Mouse (Mus musculus) splenic B cell, adult 2 months (primary cell): ENCODE results near the gene Hmgb1.

ENCODE experiments used
- DNase-seq: peaks from one replicate; pipeline ENCODE4 v3.0.0-alpha.2; 2011; ENCODE audit warnings: low read depth, low spot score
- H3K27me3 ChIP-seq: 2 replicates; pipeline ENCODE4 v1.6.1; 2012; ENCODE audit warnings: mild to moderate bottlenecking, low read length, moderate library complexity, mixed read lengths; ENCODE audit not compliant: control insufficient read depth, poor library complexity, insufficient read depth, severe bottlenecking
- H3K36me3 ChIP-seq: 2 replicates; pipeline ENCODE4 v1.6.1; 2012; ENCODE audit warnings: mild to moderate bottlenecking, low read length, moderate library complexity, mixed read lengths; ENCODE audit not compliant: control insufficient read depth, poor library complexity, insufficient read depth, severe bottlenecking

Gene Hmgb1

DNA sequence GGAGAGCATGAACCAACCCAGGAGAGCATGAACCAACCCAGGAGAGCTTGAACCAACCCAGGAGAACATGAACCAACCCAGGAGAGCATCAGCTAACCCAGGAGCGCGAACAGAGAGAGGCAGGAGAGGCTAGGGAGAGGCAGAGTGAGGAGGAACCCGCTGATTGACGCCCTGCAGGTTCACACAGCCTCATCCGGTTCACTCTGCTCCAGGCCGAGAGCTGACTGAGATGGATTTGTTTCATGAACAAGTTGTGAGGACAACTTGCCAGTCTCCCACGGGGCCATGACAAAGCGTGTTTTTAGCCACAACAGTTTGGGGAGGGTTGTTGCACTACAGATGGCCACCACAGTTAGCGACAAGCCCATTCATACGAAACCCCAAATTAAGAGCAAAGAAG is 12.0 kb downstream of the Hmgb1 start:
- Histone ChIP-seq H3K27me3 (no peaks in the 10 kb centered on the region), H3K36me3 (no peaks in the 10 kb centered on the region)
- no peak for DNase-seq

DNA sequence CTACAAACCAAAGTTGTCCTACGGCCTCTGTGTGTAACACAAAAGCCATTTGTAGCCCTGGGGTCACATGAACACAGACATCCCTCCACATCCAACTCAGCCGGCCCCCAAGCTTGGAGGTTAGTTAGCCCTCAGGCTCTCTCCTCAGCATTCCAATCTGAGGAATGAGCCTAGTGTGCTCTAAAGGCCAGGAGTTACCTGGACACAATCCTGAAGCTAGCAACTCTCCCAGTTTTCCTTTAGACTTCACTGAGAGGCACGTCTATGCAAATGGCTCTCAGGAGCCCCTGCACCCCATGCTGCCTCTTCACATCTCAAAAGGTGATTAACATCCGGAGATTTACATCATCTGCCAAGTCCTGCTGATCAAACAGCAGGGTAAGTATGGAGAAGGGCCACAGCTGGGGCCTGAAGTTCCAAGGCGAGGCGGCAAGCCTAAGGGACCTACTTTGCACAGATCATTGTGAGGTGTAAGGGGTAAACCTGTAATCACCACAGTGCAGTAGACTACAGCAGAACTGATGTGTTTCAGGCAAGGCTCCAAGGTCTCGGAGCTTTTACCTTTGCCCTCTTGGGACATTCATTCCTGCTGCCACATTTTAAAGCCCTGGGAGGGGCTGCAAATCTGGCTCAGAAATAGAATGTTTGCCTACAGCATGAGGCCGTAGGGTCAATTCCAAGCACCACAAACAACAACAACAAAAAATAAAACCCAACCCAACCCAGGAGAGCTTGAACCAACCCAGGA is 13.3 kb downstream of the Hmgb1 start:
- no peak for DNase-seq
- H3K27me3 ChIP-seq = no peaks in the 10 kb centered on the region
- no peaks in the 10 kb centered on the region for H3K36me3 ChIP-seq

DNA sequence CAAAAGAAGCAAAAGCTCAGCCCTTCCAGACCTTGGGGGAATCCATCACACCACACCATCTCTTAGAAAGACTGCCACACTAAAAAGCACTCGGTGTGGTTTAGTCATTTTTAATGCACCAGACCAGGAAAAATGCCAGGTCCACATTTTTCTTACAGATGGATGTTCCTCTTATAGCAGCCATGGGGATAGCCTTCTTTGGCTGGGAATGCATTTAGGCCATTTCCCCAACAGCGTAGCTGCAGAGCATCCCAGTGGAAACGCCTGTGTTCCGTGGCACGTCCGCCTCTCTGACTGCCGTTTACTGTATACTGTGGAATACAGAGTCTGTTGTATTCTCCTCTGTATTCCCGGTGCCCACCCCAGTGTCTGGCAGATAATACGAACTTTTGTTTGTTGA is 15.5 kb downstream of the Hmgb1 start:
- no peak for DNase-seq
- H3K36me3 ChIP-seq = no peaks in the 10 kb centered on the region
- H3K27me3 ChIP-seq = no peaks in the 10 kb centered on the region

- H3K27me3 ChIP-seq = no peaks in the 10 kb centered on the region
- no peak for DNase-seq
Measured at GRCm38 (mm10) chr5:149168051-149168450, 16.2 kb downstream of the Hmgb1 start.

GRCm38 (mm10) chr5:149166011-149166410 is 18.3 kb downstream of the Hmgb1 start:
- no peak for DNase-seq
- Histone ChIP-seq H3K36me3 (no peaks in the 10 kb centered on the region), H3K27me3 (no peaks in the 10 kb centered on the region)

More at GRCm38 (mm10) chr5:149168051-149168450, 16.2 kb downstream of the Hmgb1 start:
- no peaks in the 10 kb centered on the region for H3K36me3 ChIP-seq

DNA sequence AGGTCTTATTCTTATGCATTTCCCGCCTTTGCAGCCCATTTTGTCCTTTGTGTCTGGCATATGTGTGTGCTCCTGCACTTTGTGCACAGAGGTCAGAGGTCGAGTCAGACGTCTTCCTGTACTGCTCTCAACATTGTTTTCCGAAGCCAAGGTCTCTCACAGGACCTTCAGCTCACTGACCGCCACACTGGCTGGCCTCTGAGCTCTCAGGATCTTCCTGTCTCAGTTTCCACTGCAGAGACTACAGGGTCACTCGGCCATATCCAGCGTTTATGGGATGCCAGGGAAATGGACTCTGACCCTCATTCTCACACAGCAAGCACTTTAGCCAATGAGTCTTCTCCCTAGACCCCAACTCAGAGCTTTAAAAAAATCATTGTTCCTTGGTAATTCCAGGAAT is 19.4 kb downstream of the Hmgb1 start:
- Histone ChIP-seq H3K36me3 (no peaks in the 10 kb centered on the region), H3K27me3 (no peaks in the 10 kb centered on the region)
- no peak for DNase-seq

DNA sequence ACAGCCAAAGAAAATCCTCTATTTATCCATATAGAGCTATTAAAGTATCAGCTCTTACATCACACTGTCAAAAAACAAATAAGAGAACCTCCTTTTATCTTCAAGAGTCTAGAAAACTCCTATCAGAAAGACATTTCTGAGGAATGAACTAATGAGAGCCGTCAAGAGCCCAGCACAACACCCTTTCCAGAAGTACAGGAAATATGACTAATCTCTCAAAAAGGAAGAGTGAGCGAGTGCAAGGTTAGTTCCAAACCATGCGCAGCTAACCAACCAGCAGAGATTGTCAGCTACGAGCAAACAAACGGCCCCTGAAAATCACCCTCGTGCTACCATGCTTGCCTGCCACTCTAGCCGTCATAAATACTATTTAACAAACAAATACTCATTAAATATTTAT is 21.4 kb downstream of the Hmgb1 start:
- Histone ChIP-seq H3K36me3 (no peaks in the 10 kb centered on the region), H3K27me3 (no peaks in the 10 kb centered on the region)
- no peak for DNase-seq

GRCm38 (mm10) chr5:149160469-149160868 is 23.8 kb downstream of the Hmgb1 start:
- no peak for DNase-seq
- H3K27me3 ChIP-seq = no peaks in the 10 kb centered on the region
- no peaks in the 10 kb centered on the region for H3K36me3 ChIP-seq

DNA sequence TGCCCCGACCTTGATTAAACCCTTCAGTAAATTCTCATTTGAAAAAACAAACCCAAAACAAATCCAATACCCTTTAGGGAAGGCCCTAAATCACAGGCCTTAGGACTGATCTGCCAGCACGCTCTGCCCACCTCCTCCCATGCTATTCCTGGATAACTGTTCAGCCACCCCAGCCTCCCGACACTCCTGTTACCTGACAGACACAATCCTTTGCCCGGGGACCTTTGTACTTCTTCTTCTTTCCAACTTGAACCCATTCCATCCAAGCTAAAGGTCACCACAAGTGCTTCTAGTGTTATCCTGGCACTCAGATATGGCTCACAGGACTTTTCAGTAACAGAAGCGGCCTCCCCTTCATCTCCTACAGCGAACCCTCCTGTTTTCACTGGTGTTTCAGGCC is 25.3 kb downstream of the Hmgb1 start:
- no peaks in the 10 kb centered on the region for H3K36me3 ChIP-seq
- no peaks in the 10 kb centered on the region for H3K27me3 ChIP-seq
- DNase-seq = no peak

DNA sequence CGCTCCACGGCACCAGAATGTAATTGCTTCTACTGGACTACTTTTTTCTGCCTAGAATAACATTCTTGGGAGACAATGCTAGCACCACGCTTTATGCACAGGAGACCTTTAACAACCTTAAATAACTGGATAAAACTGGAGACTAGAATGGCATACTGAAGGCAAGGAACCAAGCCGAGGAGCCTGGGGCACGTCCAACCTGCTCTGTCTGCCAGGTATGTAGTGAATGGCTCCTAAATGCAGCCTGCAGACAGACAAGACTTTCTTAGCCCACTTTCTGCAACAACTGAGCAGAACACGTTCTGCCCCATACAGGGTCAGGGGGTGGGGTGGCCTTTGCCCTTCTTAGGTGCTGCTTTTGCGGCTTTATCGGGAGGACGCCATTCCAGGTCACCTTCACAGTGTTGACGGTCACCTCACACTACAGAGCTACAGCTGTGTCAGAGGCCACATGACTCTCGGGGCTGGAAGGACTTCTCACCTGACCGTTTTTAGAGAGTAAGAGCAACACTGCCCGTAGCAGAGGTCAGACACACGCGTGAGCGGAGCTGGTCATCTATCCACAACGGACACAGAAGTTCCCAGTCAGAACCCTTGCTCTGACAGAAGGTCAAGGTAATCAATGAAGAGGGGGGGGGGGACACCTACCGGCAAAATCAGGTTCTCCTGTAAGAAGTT is 27.3 kb downstream of the Hmgb1 start:
- no peak for DNase-seq
- Histone ChIP-seq H3K36me3 (no peaks in the 10 kb centered on the region), H3K27me3 (no peaks in the 10 kb centered on the region)

- no peaks in the 10 kb centered on the region for H3K27me3 ChIP-seq
- no peaks in the 10 kb centered on the region for H3K36me3 ChIP-seq
- DNase-seq = no peak
Measured at GRCm38 (mm10) chr5:149152774-149153155, 31.5 kb downstream of the Hmgb1 start.

DNA sequence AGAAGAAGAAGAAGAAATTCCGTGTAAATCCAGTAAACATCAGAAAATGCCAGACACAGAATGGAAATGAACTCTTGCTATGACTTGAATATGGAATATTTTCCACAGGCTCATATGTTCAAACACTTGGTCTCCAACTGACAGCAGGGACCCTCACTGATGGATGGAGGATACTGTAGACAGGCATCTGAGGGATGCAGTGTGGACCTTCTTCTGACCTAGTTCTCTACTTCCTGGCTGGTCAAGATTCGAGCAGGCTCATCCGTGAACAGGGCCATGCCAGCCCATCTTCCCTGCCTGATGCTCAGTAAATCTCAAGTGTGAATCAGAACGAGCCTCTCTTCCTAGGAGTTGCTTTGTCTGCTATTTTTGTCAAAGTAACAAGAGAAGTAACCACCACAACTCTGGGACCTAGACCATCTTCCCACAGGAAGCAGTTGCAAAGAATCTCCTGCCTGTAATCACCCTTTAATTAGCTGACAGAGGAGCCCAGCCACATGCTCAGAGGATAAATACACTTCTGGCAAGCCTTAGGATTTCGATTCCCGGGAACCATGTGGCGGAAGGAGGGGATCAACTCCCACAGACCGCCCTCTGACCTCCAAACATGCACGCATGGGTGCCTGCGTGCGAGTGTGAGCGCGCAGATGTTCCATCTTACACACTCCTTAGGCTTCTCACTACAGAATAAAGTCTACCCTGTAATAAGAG is 32.1 kb downstream of the Hmgb1 start:
- no peaks in the 10 kb centered on the region for H3K36me3 ChIP-seq
- no peaks in the 10 kb centered on the region for H3K27me3 ChIP-seq
- no peak for DNase-seq

- Histone ChIP-seq H3K27me3 (no peaks in the 10 kb centered on the region), H3K36me3 (no peaks in the 10 kb centered on the region)
- DNase-seq = no peak
Measured at GRCm38 (mm10) chr5:149150882-149151281, 33.4 kb downstream of the Hmgb1 start.

GRCm38 (mm10) chr5:149147386-149148000 is 36.8 kb downstream of the Hmgb1 start:
- H3K27me3 ChIP-seq = no peaks in the 10 kb centered on the region
- no peak for DNase-seq
- H3K36me3 ChIP-seq = no peaks in the 10 kb centered on the region

DNA sequence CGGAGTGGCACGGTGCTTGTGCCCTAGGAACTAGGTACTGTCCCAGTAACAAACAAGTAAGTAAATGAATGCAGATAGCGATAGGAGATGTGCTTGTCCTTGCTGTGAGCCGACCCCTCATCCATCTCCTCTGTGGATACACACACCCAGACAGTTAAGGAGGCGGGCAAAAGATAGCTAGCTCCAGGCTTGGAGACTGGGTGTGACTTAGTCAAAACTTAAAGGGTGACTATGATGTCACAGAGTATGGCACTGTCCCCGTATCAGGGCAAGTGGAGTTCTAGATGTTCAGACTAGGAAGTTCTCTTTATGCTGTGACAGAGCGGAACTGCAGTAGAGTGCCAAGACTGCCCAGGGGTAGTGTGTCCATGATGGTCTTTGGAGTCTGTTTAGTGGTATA is 37.6 kb downstream of the Hmgb1 start:
- Histone ChIP-seq H3K27me3 (no peaks in the 10 kb centered on the region), H3K36me3 (no peaks in the 10 kb centered on the region)
- DNase-seq = no peak
